Mouse (Mus musculus): ENCODE measurements around the gene Afmid. TPM values are rescaled to one million over a fixed set of nuclear protein-coding genes. Genes with fewer than 3 reads are reported as not detected.
A peak's percentile ranks its signal among the peaks of the same experiment; 100 is the strongest.
"Not testable (repeated sequence)": the region's sequence is repeated elsewhere in the genome, so short reads cannot be mapped to it uniquely, and the experiment has no call there.

The Afmid gene
- polyA plus RNA-seq, 1 experiment from 2014 or later: 20.8 TPM

- not testable (repeated sequence) for H3K9ac ChIP-seq (ENCODE audit: low read length); H3K36me3 ChIP-seq (ENCODE audit: control insufficient read depth, insufficient read depth, low read length); ATAC-seq (ENCODE audit: insufficient number of reproducible peaks, insufficient read depth, low FRiP score, low read depth); H3K4me3 ChIP-seq (ENCODE audit: control insufficient read depth in 1 of 2, insufficient read depth in 1 of 2, low read depth in 1 of 2, low read length in 2 of 2); H3K9me3 ChIP-seq (ENCODE audit: control insufficient read depth, low read length); H3K27me3 ChIP-seq (ENCODE audit: control insufficient read depth, insufficient read depth, low read length); H3K4me2 ChIP-seq (ENCODE audit: low read length); H3K27ac ChIP-seq (replicated peaks in 1 of 2; ENCODE audit: control insufficient read depth in 1 of 2, insufficient read depth in 1 of 2, low read depth in 2 of 2, low read length in 2 of 2)
- 80% methylated on average over 6 of the region's 7 CpGs for WGBS
- H3K4me1 ChIP-seq (ENCODE audit: control insufficient read depth in 2 of 2, insufficient read depth in 2 of 2, low read length in 2 of 2): peaks cover 6 to 10% of the 10 kb centered on the region in 2 experiments
Measured at GRCm38 (mm10) chr11:117788481-117788880, 37.2 kb upstream of the Afmid start.

GRCm38 (mm10) chr11:117790286-117790685 lies 35.4 kb upstream of the Afmid start:
- Histone ChIP-seq H3K4me3 (ENCODE audit: control insufficient read depth in 1 of 2, insufficient read depth in 1 of 2, low read depth in 1 of 2, low read length in 2 of 2) (peak overlapping the region in 1 of 2 experiments; percentile 10; a peak in 2 of 4 replicates), H3K4me2 (ENCODE audit: low read length) (peak overlapping the region; percentile 54), H3K9ac (ENCODE audit: low read length) (no peak overlapping the region), H3K27me3 (ENCODE audit: control insufficient read depth, insufficient read depth, low read length) (peaks cover 5% of the 10 kb centered on the region; the same call in 1 of the 2 replicates), H3K4me1 (ENCODE audit: control insufficient read depth in 2 of 2, insufficient read depth in 2 of 2, low read length in 2 of 2) (peaks cover 5 to 10% of the 10 kb centered on the region in 2 experiments; a peak in 3 of 4 replicates), H3K9me3 (ENCODE audit: control insufficient read depth, low read length) (no peaks in the 10 kb centered on the region), H3K27ac (replicated peaks in 1 of 2; ENCODE audit: control insufficient read depth in 1 of 2, insufficient read depth in 1 of 2, low read depth in 2 of 2, low read length in 2 of 2) (no peak overlapping the region), H3K36me3 (ENCODE audit: control insufficient read depth, insufficient read depth, low read length) (no peaks in the 10 kb centered on the region)
- ATAC-seq (ENCODE audit: insufficient number of reproducible peaks, insufficient read depth, low FRiP score, low read depth): peak; percentile 47; the same call in 1 of the 2 replicates
- whole genome bisulfite sequencing: 3% methylated on average over 14 of the region's 14 CpGs

- H3K4me3 ChIP-seq (ENCODE audit: control insufficient read depth in 1 of 2, insufficient read depth in 1 of 2, low read depth in 1 of 2, low read length in 2 of 2): peak overlapping the region in 1 of 2 experiments; percentile 10; a peak in 2 of 4 replicates
- H3K4me2 ChIP-seq (ENCODE audit: low read length): peak overlapping the region; percentile 54
- peaks cover 5% of the 10 kb centered on the region; the same call in 1 of the 2 replicates for H3K27me3 ChIP-seq (ENCODE audit: control insufficient read depth, insufficient read depth, low read length)
- H3K4me1 ChIP-seq (ENCODE audit: control insufficient read depth in 2 of 2, insufficient read depth in 2 of 2, low read length in 2 of 2): peaks cover 5 to 10% of the 10 kb centered on the region in 2 experiments; a peak in 3 of 4 replicates
- H3K36me3 ChIP-seq (ENCODE audit: control insufficient read depth, insufficient read depth, low read length): no peaks in the 10 kb centered on the region
- WGBS: 29% methylated on average over 23 of the region's 23 CpGs
- H3K9ac ChIP-seq (ENCODE audit: low read length): no peak overlapping the region
- no peak overlapping the region for H3K27ac ChIP-seq (replicated peaks in 1 of 2; ENCODE audit: control insufficient read depth in 1 of 2, insufficient read depth in 1 of 2, low read depth in 2 of 2, low read length in 2 of 2)
- no peaks in the 10 kb centered on the region for H3K9me3 ChIP-seq (ENCODE audit: control insufficient read depth, low read length)
- ATAC-seq (ENCODE audit: insufficient number of reproducible peaks, insufficient read depth, low FRiP score, low read depth): peak; percentile 40; the same call in 1 of the 2 replicates
Measured at GRCm38 (mm10) chr11:117790703-117791440, 34.9 kb upstream of the Afmid start.

GRCm38 (mm10) chr11:117791441-117791761 lies 34.3 kb upstream of the Afmid start:
- 82% methylated on average over 9 of the region's 9 CpGs for WGBS
- no peak overlapping the region for H3K4me3 ChIP-seq (ENCODE audit: control insufficient read depth in 1 of 2, insufficient read depth in 1 of 2, low read depth in 1 of 2, low read length in 2 of 2)
- H3K27me3 ChIP-seq (ENCODE audit: control insufficient read depth, insufficient read depth, low read length): peaks cover 5% of the 10 kb centered on the region; the same call in 1 of the 2 replicates
- H3K4me2 ChIP-seq (ENCODE audit: low read length): no peak overlapping the region
- H3K36me3 ChIP-seq (ENCODE audit: control insufficient read depth, insufficient read depth, low read length): no peaks in the 10 kb centered on the region
- H3K9ac ChIP-seq (ENCODE audit: low read length): no peak overlapping the region
- ATAC-seq (ENCODE audit: insufficient number of reproducible peaks, insufficient read depth, low FRiP score, low read depth): no peak
- peaks cover 5 to 10% of the 10 kb centered on the region in 2 experiments; a peak in 3 of 4 replicates for H3K4me1 ChIP-seq (ENCODE audit: control insufficient read depth in 2 of 2, insufficient read depth in 2 of 2, low read length in 2 of 2)
- no peaks in the 10 kb centered on the region for H3K9me3 ChIP-seq (ENCODE audit: control insufficient read depth, low read length)
- no peak overlapping the region for H3K27ac ChIP-seq (replicated peaks in 1 of 2; ENCODE audit: control insufficient read depth in 1 of 2, insufficient read depth in 1 of 2, low read depth in 2 of 2, low read length in 2 of 2)

GRCm38 (mm10) chr11:117792281-117792888 lies 33.3 kb upstream of the Afmid start:
- H3K27ac ChIP-seq (replicated peaks in 1 of 2; ENCODE audit: control insufficient read depth in 1 of 2, insufficient read depth in 1 of 2, low read depth in 2 of 2, low read length in 2 of 2): no peak overlapping the region
- 9% methylated on average over 22 of the region's 22 CpGs for WGBS
- H3K36me3 ChIP-seq (ENCODE audit: control insufficient read depth, insufficient read depth, low read length): no peaks in the 10 kb centered on the region
- H3K9me3 ChIP-seq (ENCODE audit: control insufficient read depth, low read length): no peaks in the 10 kb centered on the region
- peak overlapping the region; percentile 52 for H3K4me2 ChIP-seq (ENCODE audit: low read length)
- peaks cover 5% of the 10 kb centered on the region; the same call in 1 of the 2 replicates for H3K27me3 ChIP-seq (ENCODE audit: control insufficient read depth, insufficient read depth, low read length)
- no peak overlapping the region for H3K9ac ChIP-seq (ENCODE audit: low read length)
- peaks cover 5 to 10% of the 10 kb centered on the region in 2 experiments; a peak in 3 of 4 replicates for H3K4me1 ChIP-seq (ENCODE audit: control insufficient read depth in 2 of 2, insufficient read depth in 2 of 2, low read length in 2 of 2)
- ATAC-seq (ENCODE audit: insufficient number of reproducible peaks, insufficient read depth, low FRiP score, low read depth): peak; percentile 67
- H3K4me3 ChIP-seq (ENCODE audit: control insufficient read depth in 1 of 2, insufficient read depth in 1 of 2, low read depth in 1 of 2, low read length in 2 of 2): peak overlapping the region; percentile 22 to 24

- H3K9me3 ChIP-seq (ENCODE audit: control insufficient read depth, low read length): no peaks in the 10 kb centered on the region
- peaks cover 12 to 20% of the 10 kb centered on the region in 2 experiments for H3K4me1 ChIP-seq (ENCODE audit: control insufficient read depth in 2 of 2, insufficient read depth in 2 of 2, low read length in 2 of 2)
- 63% methylated on average over 4 of the region's 4 CpGs for WGBS
- no peak for ATAC-seq (ENCODE audit: insufficient number of reproducible peaks, insufficient read depth, low FRiP score, low read depth)
- H3K36me3 ChIP-seq (ENCODE audit: control insufficient read depth, insufficient read depth, low read length): no peaks in the 10 kb centered on the region
- peaks cover 5% of the 10 kb centered on the region; the same call in 1 of the 2 replicates for H3K27me3 ChIP-seq (ENCODE audit: control insufficient read depth, insufficient read depth, low read length)
- H3K9ac ChIP-seq (ENCODE audit: low read length): no peak overlapping the region
- H3K4me3 ChIP-seq (ENCODE audit: control insufficient read depth in 1 of 2, insufficient read depth in 1 of 2, low read depth in 1 of 2, low read length in 2 of 2): no peak overlapping the region
- H3K27ac ChIP-seq (replicated peaks in 1 of 2; ENCODE audit: control insufficient read depth in 1 of 2, insufficient read depth in 1 of 2, low read depth in 2 of 2, low read length in 2 of 2): no peak overlapping the region
- H3K4me2 ChIP-seq (ENCODE audit: low read length): no peak overlapping the region
Measured at GRCm38 (mm10) chr11:117794035-117794551, 31.6 kb upstream of the Afmid start.

GRCm38 (mm10) chr11:117796954-117797353 lies 28.8 kb upstream of the Afmid start:
- no peak overlapping the region for H3K9ac ChIP-seq (ENCODE audit: low read length)
- no peak overlapping the region for H3K27ac ChIP-seq (replicated peaks in 1 of 2; ENCODE audit: control insufficient read depth in 1 of 2, insufficient read depth in 1 of 2, low read depth in 2 of 2, low read length in 2 of 2)
- no peaks in the 10 kb centered on the region for H3K36me3 ChIP-seq (ENCODE audit: control insufficient read depth, insufficient read depth, low read length)
- no peak for ATAC-seq (ENCODE audit: insufficient number of reproducible peaks, insufficient read depth, low FRiP score, low read depth)
- H3K27me3 ChIP-seq (ENCODE audit: control insufficient read depth, insufficient read depth, low read length): no peaks in the 10 kb centered on the region
- no peak overlapping the region for H3K4me2 ChIP-seq (ENCODE audit: low read length)
- H3K4me3 ChIP-seq (ENCODE audit: control insufficient read depth in 1 of 2, insufficient read depth in 1 of 2, low read depth in 1 of 2, low read length in 2 of 2): no peak overlapping the region
- 50% methylated on average over 5 of the region's 5 CpGs for WGBS
- H3K9me3 ChIP-seq (ENCODE audit: control insufficient read depth, low read length): no peaks in the 10 kb centered on the region
- H3K4me1 ChIP-seq (ENCODE audit: control insufficient read depth in 2 of 2, insufficient read depth in 2 of 2, low read length in 2 of 2): peaks cover 13% of the 10 kb centered on the region in 2 experiments
